Mouse (Mus musculus): ENCODE results near the gene Cherp. TPM values are rescaled to one million over a fixed set of nuclear protein-coding genes. Genes with fewer than 3 reads are reported as not detected.
A peak's percentile ranks its signal among the peaks of the same experiment; 100 is the strongest.

The Cherp gene
- polyA plus RNA-seq, 1 experiment from 2014 or later, result 53.6 TPM

GRCm38 (mm10) chr8:72497911-72498310 is 22.9 kb upstream of the Cherp start:
- ATAC-seq (ENCODE audit: low read depth), result no peak
- H3K9me3 ChIP-seq, result no peaks in the 10 kb centered on the region
- peaks cover 30% of the 10 kb centered on the region for H3K36me3 ChIP-seq
- no peak overlapping the region for H3K27ac ChIP-seq (replicated peaks)
- 93% methylated on average over 1 of the region's 1 CpGs for WGBS
- no peak overlapping the region for H3K4me3 ChIP-seq
- no peak overlapping the region for H3K9ac ChIP-seq
- H3K4me1 ChIP-seq (replicated peaks), result peaks cover 27% of the 10 kb centered on the region
- no peaks in the 10 kb centered on the region for H3K27me3 ChIP-seq
- no peak overlapping the region for H3K4me2 ChIP-seq

GRCm38 (mm10) chr8:72496217-72496616 is 21.2 kb upstream of the Cherp start:
- ATAC-seq (ENCODE audit: low read depth), result no peak
- Histone ChIP-seq H3K9ac (no peak overlapping the region), H3K4me1 (replicated peaks) (peaks cover 30% of the 10 kb centered on the region), H3K27ac (replicated peaks) (no peak overlapping the region), H3K4me3 (no peak overlapping the region), H3K27me3 (no peaks in the 10 kb centered on the region), H3K4me2 (no peak overlapping the region), H3K9me3 (no peaks in the 10 kb centered on the region), H3K36me3 (peaks cover 30% of the 10 kb centered on the region)
- WGBS, result 90% methylated on average over 19 of the region's 19 CpGs

GRCm38 (mm10) chr8:72495411-72496111 is 20.5 kb upstream of the Cherp start:
- H3K9ac ChIP-seq, result no peak overlapping the region
- H3K27me3 ChIP-seq, result no peaks in the 10 kb centered on the region
- no peaks in the 10 kb centered on the region for H3K9me3 ChIP-seq
- H3K4me3 ChIP-seq, result no peak overlapping the region
- H3K4me2 ChIP-seq, result no peak overlapping the region
- no peak overlapping the region for H3K27ac ChIP-seq (replicated peaks)
- H3K36me3 ChIP-seq, result peaks cover 30% of the 10 kb centered on the region
- ATAC-seq (ENCODE audit: low read depth), result no peak
- 87% methylated on average over 23 of the region's 23 CpGs for WGBS
- H3K4me1 ChIP-seq (replicated peaks), result peaks cover 37% of the 10 kb centered on the region

GRCm38 (mm10) chr8:72493381-72493780 is 18.4 kb upstream of the Cherp start:
- peak overlapping the region; percentile 91 for H3K4me3 ChIP-seq
- peaks cover 30% of the 10 kb centered on the region for H3K36me3 ChIP-seq
- H3K27ac ChIP-seq (replicated peaks), result peak overlapping the region; percentile 81
- peak overlapping the region; percentile 80 for H3K9ac ChIP-seq
- no peak for ATAC-seq (ENCODE audit: low read depth)
- H3K9me3 ChIP-seq, result no peaks in the 10 kb centered on the region
- 13% methylated on average over 8 of the region's 8 CpGs for WGBS
- peaks cover 40% of the 10 kb centered on the region for H3K4me1 ChIP-seq (replicated peaks)
- H3K27me3 ChIP-seq, result no peaks in the 10 kb centered on the region
- peak overlapping the region; percentile 80 for H3K4me2 ChIP-seq

- Histone ChIP-seq H3K9me3 (no peaks in the 10 kb centered on the region), H3K4me3 (peak overlapping the region; percentile 91), H3K27ac (replicated peaks) (peak overlapping the region; percentile 81), H3K36me3 (peaks cover 38% of the 10 kb centered on the region), H3K4me1 (replicated peaks) (peaks cover 40% of the 10 kb centered on the region), H3K9ac (peak overlapping the region; percentile 88), H3K4me2 (peak overlapping the region; percentile 80), H3K27me3 (no peaks in the 10 kb centered on the region)
- WGBS, result under 1% methylated on average over 56 of the region's 56 CpGs
- peak; percentile 97 for ATAC-seq (ENCODE audit: low read depth)
These were observed 17.6 kb upstream of the Cherp start for GRCm38 (mm10) chr8:72492622-72493081.

GRCm38 (mm10) chr8:72491680-72492621 is 16.9 kb upstream of the Cherp start, which contains the start of gene Slc35e1:
TSS of gene Slc35e1 (minus strand) at chr8:72492614.
- H3K9ac ChIP-seq, result peak within 1 kb of the TSS; percentile 88

GRCm38 (mm10) chr8:72491017-72491416 is 16.0 kb upstream of the Cherp start:
- Histone ChIP-seq H3K9me3 (no peaks in the 10 kb centered on the region), H3K4me3 (peak overlapping the region; percentile 91), H3K27ac (replicated peaks) (no peak overlapping the region), H3K4me2 (peak overlapping the region; percentile 80), H3K4me1 (replicated peaks) (peaks cover 40% of the 10 kb centered on the region), H3K36me3 (peaks cover 45% of the 10 kb centered on the region), H3K9ac (peak overlapping the region; percentile 88), H3K27me3 (no peaks in the 10 kb centered on the region)
- no peak for ATAC-seq (ENCODE audit: low read depth)
- WGBS, result 83% methylated on average over 2 of the region's 2 CpGs

More at GRCm38 (mm10) chr8:72491680-72492621, 16.9 kb upstream of the Cherp start, which contains the start of gene Slc35e1:
- no peaks in the 10 kb centered on the region for H3K27me3 ChIP-seq
- peaks cover 40% of the 10 kb centered on the region for H3K4me1 ChIP-seq (replicated peaks)
- H3K9me3 ChIP-seq, result no peaks in the 10 kb centered on the region
- H3K36me3 ChIP-seq, result peaks cover 45% of the 10 kb centered on the region
- ATAC-seq (ENCODE audit: low read depth), result peak; percentile 78
- peak within 1 kb of the TSS; percentile 80 for H3K4me2 ChIP-seq
- H3K27ac ChIP-seq (replicated peaks), result peak within 1 kb of the TSS; percentile 81
- H3K4me3 ChIP-seq, result peak within 1 kb of the TSS; percentile 91
- WGBS, result under 1% methylated on average over 79 of the region's 98 CpGs

GRCm38 (mm10) chr8:72487014-72487413 is 12.0 kb upstream of the Cherp start:
- Histone ChIP-seq H3K36me3 (peaks cover 52% of the 10 kb centered on the region), H3K4me2 (no peak overlapping the region), H3K4me1 (replicated peaks) (peaks cover 17% of the 10 kb centered on the region), H3K27me3 (no peaks in the 10 kb centered on the region), H3K27ac (replicated peaks) (no peak overlapping the region), H3K9ac (no peak overlapping the region), H3K4me3 (no peak overlapping the region), H3K9me3 (no peaks in the 10 kb centered on the region)
- no peak for ATAC-seq (ENCODE audit: low read depth)

- no peak overlapping the region for H3K9ac ChIP-seq
- 84% methylated on average over 6 of the region's 6 CpGs for WGBS
These were observed 10.6 kb upstream of the Cherp start for GRCm38 (mm10) chr8:72485456-72486199.

GRCm38 (mm10) chr8:72470684-72471083 is 4.3 kb downstream of the Cherp start:
- Histone ChIP-seq H3K4me1 (replicated peaks) (peaks cover 16% of the 10 kb centered on the region), H3K9ac (no peak overlapping the region), H3K27ac (replicated peaks) (no peak overlapping the region), H3K4me2 (no peak overlapping the region), H3K36me3 (peaks cover 75% of the 10 kb centered on the region), H3K27me3 (no peaks in the 10 kb centered on the region), H3K9me3 (no peaks in the 10 kb centered on the region), H3K4me3 (no peak overlapping the region)
- ATAC-seq (ENCODE audit: low read depth), result no peak
- WGBS, result 97% methylated on average over 7 of the region's 7 CpGs

More at GRCm38 (mm10) chr8:72485456-72486199, 10.6 kb upstream of the Cherp start:
- H3K4me2 ChIP-seq, result no peak overlapping the region
- H3K4me3 ChIP-seq, result no peak overlapping the region
- H3K9me3 ChIP-seq, result no peaks in the 10 kb centered on the region
- no peaks in the 10 kb centered on the region for H3K27me3 ChIP-seq
- peaks cover 4% of the 10 kb centered on the region for H3K4me1 ChIP-seq (replicated peaks)
- no peak overlapping the region for H3K27ac ChIP-seq (replicated peaks)
- no peak for ATAC-seq (ENCODE audit: low read depth)
- H3K36me3 ChIP-seq, result peaks cover 64% of the 10 kb centered on the region

GRCm38 (mm10) chr8:72469984-72470383 is 5.0 kb downstream of the Cherp start:
- no peaks in the 10 kb centered on the region for H3K27me3 ChIP-seq

More at GRCm38 (mm10) chr8:72469984-72470383, 5.0 kb downstream of the Cherp start:
- peaks cover 14% of the 10 kb centered on the region for H3K4me1 ChIP-seq (replicated peaks)
- H3K9ac ChIP-seq, result no peak overlapping the region
- 96% methylated on average over 8 of the region's 8 CpGs for WGBS
- no peak overlapping the region for H3K4me2 ChIP-seq
- H3K9me3 ChIP-seq, result no peaks in the 10 kb centered on the region
- H3K4me3 ChIP-seq, result no peak overlapping the region
- no peak overlapping the region for H3K27ac ChIP-seq (replicated peaks)
- peaks cover 82% of the 10 kb centered on the region for H3K36me3 ChIP-seq
- no peak for ATAC-seq (ENCODE audit: low read depth)

All from neural tube, embryonic 13.5 days (tissue).